Mouse (Mus musculus): Measurements from ENCODE around the gene Cdc42ep4. TPM values are rescaled to one million over a fixed set of nuclear protein-coding genes. Genes with fewer than 3 reads are reported as not detected.
A peak's percentile ranks its signal among the peaks of the same experiment; 100 is the strongest.

Cdc42ep4 gene
- total and polyA plus RNA-seq, 2 experiments from 2014 or later: 12.0 to 33.5 TPM

- TF ChIP-seq CTCF (IDR thresholded peaks at IDR 0.05; ENCODE audit: low read depth): no peak
- TF ChIP-seq EP300 (IDR thresholded peaks at IDR 0.05; ENCODE audit: low read depth): no peak
- H3K36me3 ChIP-seq (replicated peaks; ENCODE audit: control insufficient read depth, insufficient read depth, low read length): peaks cover 21% of the 10 kb centered on the region
- no peaks in the 10 kb centered on the region for H3K27me3 ChIP-seq (ENCODE audit: control insufficient read depth, insufficient read depth, low read length)
- no peak for DNase-seq (ENCODE audit: low spot score)
- H3K9me3 ChIP-seq (replicated peaks; ENCODE audit: control insufficient read depth, low read length): no peaks in the 10 kb centered on the region
- H3K4me1 ChIP-seq (ENCODE audit: control insufficient read depth, insufficient read depth): peaks cover 31% of the 10 kb centered on the region
- no peak for ATAC-seq (ENCODE audit: insufficient read depth, low read depth)
- peak overlapping the region; percentile 73; the same call in 1 of the 2 replicates for H3K27ac ChIP-seq (ENCODE audit: low read depth)
- H3K4me2 ChIP-seq (ENCODE audit: low read depth, low read length): peak overlapping the region; percentile 91
- peak overlapping the region; percentile 89 for H3K4me3 ChIP-seq (ENCODE audit: low read depth, low read length)
- WGBS: 41% methylated on average over 25 of the region's 25 CpGs
- H3K9ac ChIP-seq (replicated peaks; ENCODE audit: low read depth, low read length): peak overlapping the region; percentile 89
These were observed 66.8 kb downstream of the Cdc42ep4 start for GRCm38 (mm10) chr11:113684707-113685426.

GRCm38 (mm10) chr11:113683957-113684706 is 67.5 kb downstream of the Cdc42ep4 start, which contains the start of the genes Fam104a and D11Wsu47e:
Gene Fam104a (minus strand): TSS chr11:113684155.
Gene D11Wsu47e (plus strand): TSS chr11:113684412.
- Histone ChIP-seq H3K27ac (ENCODE audit: low read depth) (peak within 1 kb of the TSS; percentile 96), H3K9ac (replicated peaks; ENCODE audit: low read depth, low read length) (peak within 1 kb of the TSS; percentile 89), H3K27me3 (ENCODE audit: control insufficient read depth, insufficient read depth, low read length) (no peaks in the 10 kb centered on the region), H3K4me1 (ENCODE audit: control insufficient read depth, insufficient read depth) (peaks cover 31% of the 10 kb centered on the region), H3K4me3 (ENCODE audit: low read depth, low read length) (peak within 1 kb of the TSS; percentile 89), H3K36me3 (replicated peaks; ENCODE audit: control insufficient read depth, insufficient read depth, low read length) (peaks cover 14% of the 10 kb centered on the region), H3K9me3 (replicated peaks; ENCODE audit: control insufficient read depth, low read length) (no peaks in the 10 kb centered on the region), H3K4me2 (ENCODE audit: low read depth, low read length) (peak within 1 kb of the TSS; percentile 91)
- ATAC-seq (ENCODE audit: insufficient read depth, low read depth) (peak; percentile 96), DNase-seq (ENCODE audit: low spot score) (peak; percentile 94)
- TF ChIP-seq EP300 (IDR thresholded peaks at IDR 0.05; ENCODE audit: low read depth): peak; percentile 96
- TF ChIP-seq CTCF (IDR thresholded peaks at IDR 0.05; ENCODE audit: low read depth): no peak
- WGBS: under 1% methylated on average over 72 of the region's 73 CpGs

- peaks cover 9% of the 10 kb centered on the region for H3K36me3 ChIP-seq (replicated peaks; ENCODE audit: control insufficient read depth, insufficient read depth, low read length)
- H3K9ac ChIP-seq (replicated peaks; ENCODE audit: low read depth, low read length): peak overlapping the region; percentile 89
- peak; percentile 58 for ATAC-seq (ENCODE audit: insufficient read depth, low read depth)
- H3K27ac ChIP-seq (ENCODE audit: low read depth): peak overlapping the region; percentile 96
- H3K4me2 ChIP-seq (ENCODE audit: low read depth, low read length): peak overlapping the region; percentile 91
- DNase-seq (ENCODE audit: low spot score): peak; percentile 16
- peaks cover 31% of the 10 kb centered on the region for H3K4me1 ChIP-seq (ENCODE audit: control insufficient read depth, insufficient read depth)
- no peaks in the 10 kb centered on the region for H3K9me3 ChIP-seq (replicated peaks; ENCODE audit: control insufficient read depth, low read length)
- TF ChIP-seq CTCF (IDR thresholded peaks at IDR 0.05; ENCODE audit: low read depth) (no peak), EP300 (IDR thresholded peaks at IDR 0.05; ENCODE audit: low read depth) (no peak)
- H3K4me3 ChIP-seq (ENCODE audit: low read depth, low read length): peak overlapping the region; percentile 89
- no peaks in the 10 kb centered on the region for H3K27me3 ChIP-seq (ENCODE audit: control insufficient read depth, insufficient read depth, low read length)
- WGBS: 2% methylated on average over 30 of the region's 38 CpGs
These were observed 68.1 kb downstream of the Cdc42ep4 start for GRCm38 (mm10) chr11:113683627-113683956.

- TF ChIP-seq EP300 (IDR thresholded peaks at IDR 0.05; ENCODE audit: low read depth): no peak
- TF ChIP-seq CTCF (IDR thresholded peaks at IDR 0.05; ENCODE audit: low read depth): no peak
- no peaks in the 10 kb centered on the region for H3K9me3 ChIP-seq (replicated peaks; ENCODE audit: control insufficient read depth, low read length)
- H3K4me3 ChIP-seq (ENCODE audit: low read depth, low read length): peak overlapping the region; percentile 89
- H3K9ac ChIP-seq (replicated peaks; ENCODE audit: low read depth, low read length): peak overlapping the region; percentile 89
- H3K4me2 ChIP-seq (ENCODE audit: low read depth, low read length): peak overlapping the region; percentile 91
- H3K27me3 ChIP-seq (ENCODE audit: control insufficient read depth, insufficient read depth, low read length): no peaks in the 10 kb centered on the region
- 1% methylated on average over 38 of the region's 38 CpGs for WGBS
- peak; percentile 37 for ATAC-seq (ENCODE audit: insufficient read depth, low read depth)
- peaks cover 3% of the 10 kb centered on the region for H3K36me3 ChIP-seq (replicated peaks; ENCODE audit: control insufficient read depth, insufficient read depth, low read length)
- peak overlapping the region; percentile 96 for H3K27ac ChIP-seq (ENCODE audit: low read depth)
- H3K4me1 ChIP-seq (ENCODE audit: control insufficient read depth, insufficient read depth): peaks cover 31% of the 10 kb centered on the region
- DNase-seq (ENCODE audit: low spot score): peak; percentile 43
These were observed 68.6 kb downstream of the Cdc42ep4 start for GRCm38 (mm10) chr11:113682897-113683626.

- DNase-seq (ENCODE audit: low spot score) (no peak), ATAC-seq (ENCODE audit: insufficient read depth, low read depth) (no peak)
- Histone ChIP-seq H3K4me3 (ENCODE audit: low read depth, low read length) (peak overlapping the region; percentile 89), H3K4me1 (ENCODE audit: control insufficient read depth, insufficient read depth) (peaks cover 31% of the 10 kb centered on the region), H3K9me3 (replicated peaks; ENCODE audit: control insufficient read depth, low read length) (no peaks in the 10 kb centered on the region), H3K9ac (replicated peaks; ENCODE audit: low read depth, low read length) (no peak overlapping the region), H3K27me3 (ENCODE audit: control insufficient read depth, insufficient read depth, low read length) (no peaks in the 10 kb centered on the region), H3K27ac (ENCODE audit: low read depth) (peak overlapping the region; percentile 96; the same call in 1 of the 2 replicates), H3K36me3 (replicated peaks; ENCODE audit: control insufficient read depth, insufficient read depth, low read length) (peaks cover 3% of the 10 kb centered on the region), H3K4me2 (ENCODE audit: low read depth, low read length) (peak overlapping the region; percentile 91)
- no peak for TF ChIP-seq CTCF (IDR thresholded peaks at IDR 0.05; ENCODE audit: low read depth)
These were observed 69.7 kb downstream of the Cdc42ep4 start for GRCm38 (mm10) chr11:113681979-113682378.

Data from heart, postnatal 0 days (tissue).